Mouse (Mus musculus): ENCODE results near the gene Magohb. TPM values are rescaled to one million over a fixed set of nuclear protein-coding genes. Genes with fewer than 3 reads are reported as not detected.

The Magohb gene
- polyA plus RNA-seq (2017; shearing (Covaris generic)) = 26.0 TPM

DNA sequence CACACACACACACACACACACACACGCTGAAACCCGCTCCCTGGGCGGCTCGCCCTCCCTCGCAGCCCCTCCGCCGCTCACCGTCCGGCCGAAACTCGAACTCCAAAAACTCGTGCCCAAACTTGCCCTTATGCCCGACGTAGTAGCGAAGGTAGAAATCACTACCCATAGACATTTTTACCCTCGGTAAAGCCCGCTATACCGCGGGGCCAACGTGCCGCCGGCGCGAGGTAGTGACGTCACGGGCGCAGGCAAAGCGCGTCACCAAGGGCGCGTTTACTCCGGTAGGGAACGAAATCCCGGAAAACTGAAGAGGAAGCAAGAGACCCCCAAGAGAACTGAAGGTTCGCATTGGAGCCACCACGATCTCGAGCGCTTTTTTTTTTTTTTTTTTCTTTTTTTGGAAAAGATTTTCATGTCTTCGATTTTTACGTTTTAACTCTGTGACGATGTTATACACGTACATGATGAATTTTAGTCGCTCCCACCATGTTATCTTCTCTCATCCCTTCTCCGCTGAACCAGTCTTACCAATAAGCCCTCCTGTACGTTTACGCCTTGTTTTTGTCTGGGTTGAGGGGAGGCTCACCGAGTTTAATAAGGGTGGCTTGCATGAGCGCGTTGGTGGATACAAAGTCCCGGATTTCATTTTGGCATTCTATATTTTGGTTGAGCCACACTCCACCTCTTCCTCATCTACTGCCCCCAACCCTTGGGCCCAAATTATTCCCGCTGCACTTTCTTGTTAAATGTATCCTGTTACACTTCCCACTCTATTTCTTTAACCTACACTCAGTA lies at the start of gene Magohb:
Gene Magohb, minus strand, starts transcription at position 254 of the 798 bp plus-strand sequence.

DNA sequence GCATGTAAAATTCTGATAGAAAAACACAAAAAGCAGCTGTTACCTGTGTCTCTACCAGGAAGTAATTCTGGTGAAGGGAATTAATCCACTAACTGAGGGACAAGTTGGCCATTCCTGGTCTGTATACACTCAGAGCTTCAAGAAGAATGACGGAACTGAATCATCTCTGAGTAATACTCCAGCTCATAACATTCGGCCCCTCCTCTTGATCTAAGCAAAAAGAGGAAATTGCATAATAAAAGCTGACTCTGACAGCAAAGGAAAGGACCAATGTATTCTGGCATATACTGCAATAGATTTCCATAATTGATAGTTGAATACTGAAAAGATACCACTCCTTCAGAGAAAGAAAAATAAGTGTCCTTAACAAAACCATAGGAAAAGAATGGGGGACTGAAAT lies 45.8 kb downstream of the Magohb start, which contains the start of gene Klra2:
Gene Klra2, minus strand, starts transcription at position 157 of the 400 bp plus-strand sequence.

Other genes starting within 250 kb of the Magohb start
- 0.38 TPM for gene Klra2, start 45.9 kb downstream of the Magohb start, polyA plus RNA-seq (2017; shearing (Covaris generic))
- gene Styk1, start 60.4 kb upstream of the Magohb start, polyA plus RNA-seq (2017; shearing (Covaris generic)) = not detected
- gene Ybx3, start 95.2 kb upstream of the Magohb start, polyA plus RNA-seq (2017; shearing (Covaris generic)) = 7.2 TPM
- gene 5430401F13Rik, start 193.2 kb upstream of the Magohb start, polyA plus RNA-seq (2017; shearing (Covaris generic)) = not detected
- not detected for gene Gm6619, start 193.2 kb upstream of the Magohb start, polyA plus RNA-seq (2017; shearing (Covaris generic))